Mouse (Mus musculus) embryonic facial prominence, embryonic 11.5 days (tissue): Measurements from ENCODE around the gene Sash3. TPM values are rescaled to one million over a fixed set of nuclear protein-coding genes. Genes with fewer than 3 reads are reported as not detected.
"Not testable (repeated sequence)": the region's sequence is repeated elsewhere in the genome, so short reads cannot be mapped to it uniquely, and the experiment has no call there.

Experiments used
- ATAC-seq: fragments of 200-750 bp; cut with Nextera tagmentation; replicated peaks from 2 replicates; pipeline ENCODE4 v1.8.0; 2017; ENCODE audit warnings: low read depth; ENCODE audit not compliant: insufficient number of reproducible peaks, low FRiP score, low TSS enrichment
- DNase-seq: peaks from one replicate; pipeline ENCODE4 v3.0.0-alpha.2; 2015; ENCODE audit warnings: low spot score
- H3K27ac ChIP-seq: fragments of 300-500 bp; sonication (generic); replicated peaks from 2 replicates; pipeline ENCODE4 v1.5.1; 2014; ENCODE audit warnings: mild to moderate bottlenecking, low read depth, low read length, control low read depth
- H3K27me3 ChIP-seq: fragments of 300-500 bp; sonication (generic); 2 replicates; pipeline ENCODE4 v1.6.1; 2014; ENCODE audit warnings: mild to moderate bottlenecking, low read length, moderate library complexity, mixed read lengths; ENCODE audit not compliant: control insufficient read depth, insufficient read depth
- H3K36me3 ChIP-seq: fragments of 300-500 bp; sonication (generic); replicated peaks from 2 replicates; pipeline ENCODE4 v1.6.1; 2014; ENCODE audit warnings: low read depth, mild to moderate bottlenecking, low read length, moderate library complexity, mixed read lengths; ENCODE audit not compliant: control insufficient read depth, insufficient read depth
- H3K4me1 ChIP-seq: fragments of 300-500 bp; sonication (generic); 2 replicates; pipeline ENCODE4 v1.6.1; 2014; ENCODE audit warnings: low read length, mixed read lengths; ENCODE audit not compliant: control insufficient read depth, insufficient read depth
- H3K4me2 ChIP-seq: fragments of 300-500 bp; sonication (generic); 2 replicates; pipeline ENCODE4 v1.6.1; 2014; ENCODE audit warnings: low read depth, mild to moderate bottlenecking, control low read depth, low read length, moderate library complexity
- H3K4me3 ChIP-seq: fragments of 300-500 bp; sonication (generic); 2 replicates; pipeline ENCODE4 v1.5.1; 2014; ENCODE audit warnings: low read depth, low read length, control low read depth
- H3K9ac ChIP-seq: fragments of 300-500 bp; sonication (generic); replicated peaks from 2 replicates; pipeline ENCODE4 v1.6.1; 2014; ENCODE audit warnings: mild to moderate bottlenecking, control low read depth, low read length
- H3K9me3 ChIP-seq: fragments of 300-500 bp; sonication (generic); replicated peaks from 2 replicates; pipeline ENCODE4 v1.6.1; 2016; ENCODE audit warnings: mild to moderate bottlenecking, low read length, inconsistent platforms, mixed read lengths; ENCODE audit not compliant: control insufficient read depth
- WGBS: fragments of 180-500 bp; shearing (Covaris S2); extraction: QIAGEN DNeasy Blood & Tissue Kit; methylation state at CpG from one replicate; pipeline ENCODE4 v1.1.7; 2014; 5-methylcytosine and 5-hydroxymethylcytosine counted together
- polyA plus RNA-seq: library from polyadenylated mRNA; unstranded; fragments of >200 nt; fragmentation: Nextera tagmentation; extraction: Ambion mirVana; gene quantifications from 2 replicates; pipeline ENCODE4 v1.2.1, GENCODE M21; 2014

Sash3 gene
- polyA plus RNA-seq, 1 experiment from 2014 or later = 1.5 TPM

DNA sequence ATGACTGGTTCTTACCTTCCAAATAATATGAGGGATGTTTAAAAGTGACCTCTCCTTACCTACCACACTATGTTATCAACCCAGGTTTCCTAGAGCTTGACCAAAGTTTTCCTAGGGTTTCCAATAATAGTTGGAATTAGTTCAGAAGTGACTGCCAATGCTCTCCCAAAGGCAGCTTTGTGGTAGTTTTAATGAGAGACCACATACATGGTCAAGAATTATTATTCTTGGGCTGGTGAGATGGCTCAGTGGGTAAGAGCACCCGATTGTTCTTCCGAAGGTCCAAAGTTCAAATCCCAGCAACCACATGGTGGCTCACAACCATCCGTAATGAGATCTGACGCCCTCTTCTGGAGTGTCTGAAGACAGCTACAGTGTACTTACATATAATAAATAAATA lies 63.5 kb downstream of the Sash3 start:
- not testable (repeated sequence) for H3K36me3 ChIP-seq, DNase-seq, ATAC-seq, H3K9ac ChIP-seq, H3K4me3 ChIP-seq, H3K27ac ChIP-seq, H3K4me1 ChIP-seq, H3K27me3 ChIP-seq, H3K9me3 ChIP-seq, H3K4me2 ChIP-seq
- WGBS = 96% methylated on average over 2 of the region's 4 CpGs

Other genes with a start within 250 kb of the Sash3 start
- 21.0 and 22.7 TPM in 2 replicates for gene Ocrl, start 234.0 kb upstream of the Sash3 start, polyA plus RNA-seq
- gene Apln, start 111.6 kb upstream of the Sash3 start, polyA plus RNA-seq = 3.2 and 3.8 TPM in 2 replicates
- gene Xpnpep2, start 37.7 kb upstream of the Sash3 start, polyA plus RNA-seq = 2.5 and 2.7 TPM in 2 replicates
- 2.7 and 2.8 TPM in 2 replicates for gene Zdhhc9, start 62.4 kb downstream of the Sash3 start, polyA plus RNA-seq
- gene Utp14a, start 110.4 kb downstream of the Sash3 start, polyA plus RNA-seq = 23.8 and 27.5 TPM in 2 replicates
- 3.2 and 5.0 TPM in 2 replicates for gene Bcorl1, start 194.9 kb downstream of the Sash3 start, polyA plus RNA-seq